Mouse (Mus musculus) embryonic facial prominence, embryonic 10.5 days (tissue): ENCODE measurements at regions not wholly inside any gene's neighbourhood (a gene's known extent, or its start where the extent isn't known, plus 50 kb on each side); places are given as distances from the start of the nearest gene placed in this dataset.
A peak's percentile ranks its signal among the peaks of the same experiment; 100 is the strongest.

Experiments used
- DNase-seq: peaks from one replicate; pipeline ENCODE4 v3.0.0-alpha.2; 2017; ENCODE audit warnings: low spot score
- H3K27ac ChIP-seq: fragments of 300-500 bp; sonication (generic); replicated peaks from 2 replicates; pipeline ENCODE4 v1.5.1; 2016; ENCODE audit warnings: mild to moderate bottlenecking
- H3K27me3 ChIP-seq: fragments of 300-500 bp; sonication (generic); replicated peaks from 2 replicates; pipeline ENCODE4 v1.6.1; 2016; ENCODE audit warnings: low read depth, mild to moderate bottlenecking; ENCODE audit not compliant: poor library complexity, severe bottlenecking
- H3K36me3 ChIP-seq: fragments of 300-500 bp; sonication (generic); replicated peaks from 2 replicates; pipeline ENCODE4 v1.6.1; 2016; ENCODE audit warnings: mild to moderate bottlenecking, moderate library complexity
- H3K4me1 ChIP-seq: fragments of 300-500 bp; sonication (generic); 2 replicates; pipeline ENCODE4 v1.6.1; 2016
- H3K4me3 ChIP-seq: fragments of 300-500 bp; sonication (generic); 2 replicates; pipeline ENCODE4 v1.5.1; 2016; ENCODE audit warnings: mild to moderate bottlenecking, moderate library complexity
- H3K9me3 ChIP-seq: fragments of 300-500 bp; sonication (generic); 2 replicates; pipeline ENCODE4 v1.6.1; 2016; ENCODE audit warnings: mild to moderate bottlenecking
- WGBS: fragments of 180-500 bp; shearing (Covaris S2); methylation state at CpG from one replicate; pipeline ENCODE4 v1.1.7; 2016; 5-methylcytosine and 5-hydroxymethylcytosine counted together

- 33% methylated on average over 6 of the region's 6 CpGs for WGBS
- no peaks in the 10 kb centered on the region for H3K36me3 ChIP-seq
- 0 out of 2 replicates have a peak overlapping the region, but pooled peaks have one; percentile 50 for H3K4me3 ChIP-seq
- peaks cover 7% of the 10 kb centered on the region; the same call in 1 of the 2 replicates for H3K27me3 ChIP-seq
- H3K27ac ChIP-seq = peak overlapping the region; percentile 85
- no peaks in the 10 kb centered on the region for H3K9me3 ChIP-seq
- peak; percentile 46 for DNase-seq
- H3K4me1 ChIP-seq = peaks cover 48% of the 10 kb centered on the region
Measured at GRCm38 (mm10) chr5:64504507-64504906, 298.7 kb upstream of the Klf3 start.

GRCm38 (mm10) chr5:64505227-64505834, 297.9 kb upstream of the Klf3 start:
- Histone ChIP-seq H3K27ac (peak overlapping the region; percentile 85), H3K9me3 (no peaks in the 10 kb centered on the region), H3K36me3 (no peaks in the 10 kb centered on the region), H3K4me1 (peaks cover 46% of the 10 kb centered on the region), H3K27me3 (peaks cover 7% of the 10 kb centered on the region; the same call in 1 of the 2 replicates), H3K4me3 (peak overlapping the region; percentile 50)
- under 1% methylated on average over 17 of the region's 17 CpGs for WGBS
- peak; percentile 86 for DNase-seq

GRCm38 (mm10) chr5:64505835-64506600, 297.2 kb upstream of the Klf3 start:
- H3K27ac ChIP-seq = peak overlapping the region; percentile 85
- peak overlapping the region; percentile 50 for H3K4me3 ChIP-seq
- DNase-seq = peak; percentile 92
- whole genome bisulfite sequencing = 3% methylated on average over 15 of the region's 15 CpGs
- H3K36me3 ChIP-seq = no peaks in the 10 kb centered on the region
- peaks cover 7% of the 10 kb centered on the region; the same call in 1 of the 2 replicates for H3K27me3 ChIP-seq
- H3K4me1 ChIP-seq = peaks cover 39% of the 10 kb centered on the region
- H3K9me3 ChIP-seq = no peaks in the 10 kb centered on the region

GRCm38 (mm10) chr5:64508565-64508964, 294.6 kb upstream of the Klf3 start:
- no peaks in the 10 kb centered on the region for H3K27me3 ChIP-seq
- no peak for DNase-seq
- WGBS = 70% methylated on average over 2 of the region's 2 CpGs
- peaks cover 41% of the 10 kb centered on the region for H3K4me1 ChIP-seq
- no peak overlapping the region for H3K4me3 ChIP-seq
- H3K36me3 ChIP-seq = no peaks in the 10 kb centered on the region
- H3K27ac ChIP-seq = no peak overlapping the region; the same call in 1 of the 2 replicates
- no peaks in the 10 kb centered on the region for H3K9me3 ChIP-seq

GRCm38 (mm10) chr5:64513155-64513945, 289.8 kb upstream of the Klf3 start:
- no peaks in the 10 kb centered on the region for H3K27me3 ChIP-seq
- no peak for DNase-seq
- no peak overlapping the region for H3K4me3 ChIP-seq
- H3K36me3 ChIP-seq = no peaks in the 10 kb centered on the region
- H3K27ac ChIP-seq = no peak overlapping the region; the same call in 1 of the 2 replicates
- 83% methylated on average over 20 of the region's 20 CpGs for WGBS
- peaks cover 14% of the 10 kb centered on the region for H3K4me1 ChIP-seq
- H3K9me3 ChIP-seq = no peaks in the 10 kb centered on the region

GRCm38 (mm10) chr5:64516115-64516665, 287.0 kb upstream of the Klf3 start:
- no peak overlapping the region for H3K4me3 ChIP-seq
- no peaks in the 10 kb centered on the region for H3K9me3 ChIP-seq
- no peak for DNase-seq
- no peaks in the 10 kb centered on the region for H3K36me3 ChIP-seq
- no peaks in the 10 kb centered on the region for H3K27me3 ChIP-seq
- no peak overlapping the region for H3K27ac ChIP-seq
- 93% methylated on average over 13 of the region's 13 CpGs for WGBS
- H3K4me1 ChIP-seq = peaks cover 12% of the 10 kb centered on the region

GRCm38 (mm10) chr5:64517241-64517640, 285.9 kb upstream of the Klf3 start:
- no peak overlapping the region for H3K4me3 ChIP-seq
- no peaks in the 10 kb centered on the region for H3K27me3 ChIP-seq
- H3K9me3 ChIP-seq = no peaks in the 10 kb centered on the region
- 91% methylated on average over 4 of the region's 4 CpGs for WGBS
- DNase-seq = no peak
- no peak overlapping the region for H3K27ac ChIP-seq
- no peaks in the 10 kb centered on the region for H3K36me3 ChIP-seq
- H3K4me1 ChIP-seq = peaks cover 12% of the 10 kb centered on the region

- 41% methylated on average over 3 of the region's 3 CpGs for WGBS
- H3K36me3 ChIP-seq = no peaks in the 10 kb centered on the region
- H3K4me3 ChIP-seq = no peak overlapping the region
- H3K4me1 ChIP-seq = peaks cover 12% of the 10 kb centered on the region
- no peaks in the 10 kb centered on the region for H3K9me3 ChIP-seq
- H3K27me3 ChIP-seq = no peaks in the 10 kb centered on the region
- no peak overlapping the region for H3K27ac ChIP-seq
- peak; percentile 61 for DNase-seq
Measured at GRCm38 (mm10) chr5:64517835-64518234, 285.4 kb upstream of the Klf3 start.

GRCm38 (mm10) chr5:64519036-64519435, 284.2 kb upstream of the Klf3 start:
- 90% methylated on average over 7 of the region's 7 CpGs for WGBS
- H3K27ac ChIP-seq = no peak overlapping the region
- DNase-seq = no peak
- H3K4me1 ChIP-seq = peaks cover 4% of the 10 kb centered on the region
- H3K36me3 ChIP-seq = no peaks in the 10 kb centered on the region
- H3K9me3 ChIP-seq = 0 out of 2 replicates have a peak, but pooled peaks cover 2% of the 10 kb centered on the region
- H3K27me3 ChIP-seq = no peaks in the 10 kb centered on the region
- no peak overlapping the region for H3K4me3 ChIP-seq

GRCm38 (mm10) chr5:64519731-64520130, 283.5 kb upstream of the Klf3 start:
- no peak overlapping the region for H3K4me3 ChIP-seq
- no peaks in the 10 kb centered on the region for H3K36me3 ChIP-seq
- H3K4me1 ChIP-seq = peaks cover 4% of the 10 kb centered on the region
- H3K27ac ChIP-seq = no peak overlapping the region
- DNase-seq = no peak
- H3K9me3 ChIP-seq = 0 out of 2 replicates have a peak, but pooled peaks cover 4% of the 10 kb centered on the region
- no peaks in the 10 kb centered on the region for H3K27me3 ChIP-seq
- 90% methylated on average over 12 of the region's 12 CpGs for WGBS

- DNase-seq = no peak
- no peak overlapping the region for H3K4me3 ChIP-seq
- H3K36me3 ChIP-seq = no peaks in the 10 kb centered on the region
- H3K27me3 ChIP-seq = no peaks in the 10 kb centered on the region
- 0 out of 2 replicates have a peak, but pooled peaks cover 4% of the 10 kb centered on the region for H3K9me3 ChIP-seq
- peaks cover 4% of the 10 kb centered on the region for H3K4me1 ChIP-seq
- 84% methylated on average over 6 of the region's 6 CpGs for WGBS
- no peak overlapping the region for H3K27ac ChIP-seq
Measured at GRCm38 (mm10) chr5:64521401-64521800, 281.8 kb upstream of the Klf3 start.

GRCm38 (mm10) chr5:64521969-64522368, 281.2 kb upstream of the Klf3 start:
- no peaks in the 10 kb centered on the region for H3K27me3 ChIP-seq
- H3K9me3 ChIP-seq = 0 out of 2 replicates have a peak, but pooled peaks cover 4% of the 10 kb centered on the region
- no peak for DNase-seq
- no peak overlapping the region for H3K4me3 ChIP-seq
- 53% methylated on average over 5 of the region's 5 CpGs for WGBS
- H3K36me3 ChIP-seq = no peaks in the 10 kb centered on the region
- H3K4me1 ChIP-seq = peaks cover 4% of the 10 kb centered on the region
- H3K27ac ChIP-seq = no peak overlapping the region
